Mouse (Mus musculus): ENCODE data around the gene Hsd17b13. TPM values are rescaled to one million over a fixed set of nuclear protein-coding genes. Genes with fewer than 3 reads are reported as not detected.
"Not testable (repeated sequence)": the region's sequence is repeated elsewhere in the genome, so short reads cannot be mapped to it uniquely, and the experiment has no call there.

The Hsd17b13 gene
- polyA plus RNA-seq, 1 experiment from 2014 or later = 35.5 TPM

DNA sequence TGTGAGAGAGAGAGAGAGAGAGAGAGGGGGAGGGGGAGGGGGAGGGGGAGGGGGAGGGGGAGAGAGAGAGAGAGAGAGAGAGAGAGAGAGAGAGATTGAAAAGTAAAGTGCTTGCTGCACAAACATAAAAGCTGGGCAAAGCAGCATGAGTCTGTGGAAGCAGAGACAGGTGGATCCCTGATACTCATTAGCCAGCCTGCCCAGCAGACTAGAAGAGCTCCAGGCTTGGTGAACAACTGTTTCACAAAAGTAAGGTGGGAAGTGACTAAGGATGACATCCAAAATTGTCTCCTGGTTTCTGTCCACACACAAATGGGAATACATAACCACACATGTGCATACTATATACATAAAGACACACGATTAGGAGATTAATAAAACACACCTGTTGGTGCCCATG is 37.4 kb downstream of the Hsd17b13 start:
- WGBS (ENCODE audit: insufficient replicate concordance) = 49% methylated on average over 1 of the region's 1 CpGs
- Histone ChIP-seq H3K9me3 (replicated peaks) (no peaks in the 10 kb centered on the region), H3K27ac (replicated peaks) (no peak overlapping the region), H3K27me3 (no peaks in the 10 kb centered on the region), H3K4me2 (no peak overlapping the region), H3K36me3 (replicated peaks) (no peaks in the 10 kb centered on the region), H3K4me1 (replicated peaks) (no peaks in the 10 kb centered on the region), H3K4me3 (replicated peaks) (no peak overlapping the region), H3K9ac (no peak overlapping the region)
- ATAC-seq (ENCODE audit: insufficient read depth) = no peak

DNA sequence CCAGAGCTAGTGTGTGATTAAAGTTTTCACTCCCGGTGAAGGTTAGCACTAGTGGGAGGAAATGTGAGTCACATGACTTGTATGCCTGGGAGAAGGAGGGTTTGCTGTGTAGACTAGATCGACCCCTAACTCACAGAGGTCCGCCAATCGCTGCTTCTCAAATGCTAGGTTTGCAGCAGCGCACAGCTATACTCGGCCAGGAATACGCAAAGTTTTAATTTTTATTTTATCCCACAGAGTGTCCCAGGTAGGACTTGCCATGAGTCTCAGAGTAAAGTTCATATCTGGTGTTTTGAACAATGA is 37.9 kb downstream of the Hsd17b13 start:
- no peak for ATAC-seq (ENCODE audit: insufficient read depth)
- 62% methylated on average over 7 of the region's 7 CpGs for WGBS (ENCODE audit: insufficient replicate concordance)
- Histone ChIP-seq H3K9ac (no peak overlapping the region), H3K4me3 (replicated peaks) (no peak overlapping the region), H3K4me1 (replicated peaks) (no peaks in the 10 kb centered on the region), H3K27ac (replicated peaks) (no peak overlapping the region), H3K4me2 (no peak overlapping the region), H3K27me3 (no peaks in the 10 kb centered on the region), H3K9me3 (replicated peaks) (no peaks in the 10 kb centered on the region), H3K36me3 (replicated peaks) (no peaks in the 10 kb centered on the region)

DNA sequence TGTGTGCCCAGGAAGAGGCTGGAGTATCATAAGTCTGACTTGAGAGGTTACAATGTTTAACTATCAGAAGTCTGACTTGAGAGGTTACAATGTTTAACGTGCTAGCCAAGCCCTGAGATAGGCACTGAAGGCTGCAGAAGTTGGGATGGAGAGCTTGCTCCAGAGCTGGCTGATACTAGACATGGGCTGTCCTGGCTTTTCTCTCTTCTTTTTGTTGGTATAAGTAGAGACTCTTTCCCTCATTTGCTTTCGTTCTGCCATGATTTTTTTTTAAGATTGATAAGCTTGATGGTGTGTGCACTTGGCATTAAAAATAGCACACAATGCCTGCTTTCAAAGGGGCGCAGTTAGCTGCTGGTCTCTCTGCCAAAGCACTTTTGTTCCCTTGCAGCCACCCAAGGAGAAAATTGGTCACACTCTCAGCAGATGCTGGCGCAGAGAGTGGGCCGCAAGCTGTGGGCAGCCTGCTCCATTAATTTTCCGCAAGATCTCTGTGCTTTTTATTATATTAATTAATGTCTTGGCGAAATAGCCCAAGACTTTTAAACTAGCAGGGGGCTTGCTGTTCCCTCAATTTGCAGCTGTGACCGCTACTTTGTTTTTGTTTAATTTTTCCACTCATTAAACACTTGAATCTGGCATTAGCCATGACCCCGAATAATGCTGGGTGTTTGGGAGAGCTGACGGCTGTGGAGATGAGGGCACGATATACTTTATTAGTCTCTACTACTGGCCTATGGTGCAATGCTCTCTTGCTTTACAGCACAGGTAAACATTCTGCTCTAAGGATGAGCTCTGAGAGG is 38.5 kb downstream of the Hsd17b13 start:
- no peak for ATAC-seq (ENCODE audit: insufficient read depth)
- Histone ChIP-seq H3K27ac (replicated peaks) (no peak overlapping the region), H3K36me3 (replicated peaks) (no peaks in the 10 kb centered on the region)

DNA sequence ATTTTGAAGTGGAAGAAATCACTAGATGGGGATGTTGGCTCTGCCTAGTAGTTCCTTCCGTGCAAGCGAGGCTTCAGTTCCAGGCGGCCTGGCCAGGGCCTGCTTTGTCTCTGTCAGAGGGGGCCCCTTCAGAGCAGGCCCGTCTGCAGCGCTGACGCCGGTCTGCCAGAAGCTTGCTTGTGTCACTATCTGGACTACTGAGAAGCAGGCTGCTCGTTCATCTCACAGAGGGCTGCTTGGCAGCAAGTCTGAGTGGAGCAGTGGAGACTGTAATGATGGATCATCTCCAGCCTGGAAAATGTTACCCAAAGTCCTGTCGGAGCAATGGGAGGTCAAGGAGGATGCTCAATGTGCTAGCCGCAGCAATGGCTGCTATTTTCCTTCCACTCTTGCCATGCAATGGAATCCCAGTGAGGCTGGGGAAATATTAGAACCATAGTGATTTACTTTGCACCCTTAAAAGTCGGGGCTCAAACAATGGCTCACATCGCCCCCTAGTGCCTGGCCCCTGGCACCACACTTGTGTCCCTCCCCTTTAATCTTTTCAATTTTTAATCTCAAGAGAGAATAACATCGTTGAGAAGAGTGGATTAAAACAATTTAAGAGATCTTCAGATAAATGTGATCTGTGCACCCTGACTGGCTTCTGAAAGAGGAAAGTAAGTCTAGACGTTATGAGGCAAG is 40.2 kb downstream of the Hsd17b13 start:
- Histone ChIP-seq H3K27ac (replicated peaks) (no peak overlapping the region), H3K4me1 (replicated peaks) (no peaks in the 10 kb centered on the region), H3K4me2 (no peak overlapping the region), H3K36me3 (replicated peaks) (no peaks in the 10 kb centered on the region), H3K4me3 (replicated peaks) (no peak overlapping the region), H3K9me3 (replicated peaks) (no peaks in the 10 kb centered on the region), H3K27me3 (no peaks in the 10 kb centered on the region), H3K9ac (no peak overlapping the region)
- no peak for ATAC-seq (ENCODE audit: insufficient read depth)
- WGBS (ENCODE audit: insufficient replicate concordance) = 59% methylated on average over 14 of the region's 14 CpGs

More for the DNA sequence above, 38.5 kb downstream of the Hsd17b13 start:
- no peaks in the 10 kb centered on the region for H3K27me3 ChIP-seq
- H3K9ac ChIP-seq = no peak overlapping the region
- H3K4me1 ChIP-seq (replicated peaks) = no peaks in the 10 kb centered on the region
- H3K9me3 ChIP-seq (replicated peaks) = no peaks in the 10 kb centered on the region
- no peak overlapping the region for H3K4me3 ChIP-seq (replicated peaks)
- WGBS (ENCODE audit: insufficient replicate concordance) = 69% methylated on average over 11 of the region's 11 CpGs
- no peak overlapping the region for H3K4me2 ChIP-seq

DNA sequence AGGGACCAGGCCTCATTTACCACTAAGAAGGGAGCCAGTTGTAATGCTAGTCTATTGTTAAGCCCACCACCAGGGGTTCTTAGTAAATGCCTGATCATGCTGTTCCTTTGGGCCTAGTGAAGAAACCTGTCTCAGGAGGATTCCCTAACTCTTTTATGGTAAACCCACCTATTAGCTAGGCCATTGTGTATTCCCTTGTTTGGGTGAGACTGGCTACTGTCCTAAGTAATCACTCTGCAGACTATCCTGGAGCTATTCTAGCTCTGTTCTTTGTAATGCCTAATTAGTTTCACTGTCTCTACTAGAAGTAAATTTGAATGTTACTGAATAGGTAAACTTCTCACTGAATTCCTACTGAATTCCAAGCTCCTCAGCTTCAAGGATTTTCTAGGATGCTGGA is 45.3 kb downstream of the Hsd17b13 start:
- H3K36me3 ChIP-seq (replicated peaks); H3K4me2 ChIP-seq; H3K27ac ChIP-seq (replicated peaks); H3K9me3 ChIP-seq (replicated peaks); H3K4me3 ChIP-seq (replicated peaks); H3K27me3 ChIP-seq; H3K4me1 ChIP-seq (replicated peaks); H3K9ac ChIP-seq; ATAC-seq (ENCODE audit: insufficient read depth): not testable (repeated sequence)

DNA sequence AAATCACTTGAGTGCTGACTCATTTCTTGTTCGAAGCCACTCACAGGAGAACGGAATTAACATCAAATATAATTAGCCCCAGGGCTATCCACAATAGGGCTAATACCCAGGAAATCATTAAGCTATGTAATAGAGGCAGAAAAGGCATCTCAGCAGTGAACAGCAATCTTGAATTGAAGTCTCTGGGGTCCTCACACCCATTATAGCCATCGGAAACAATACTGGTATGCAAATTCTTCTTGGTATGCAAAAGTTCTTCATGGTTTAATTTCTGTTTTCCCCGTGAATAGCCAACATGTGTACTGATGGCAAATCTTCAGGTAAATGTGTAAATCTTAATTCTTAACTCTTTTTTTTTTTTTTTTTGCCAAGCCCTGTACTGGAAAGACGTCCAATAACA is 46.7 kb downstream of the Hsd17b13 start:
- H3K4me2 ChIP-seq = no peak overlapping the region
- H3K27me3 ChIP-seq = no peaks in the 10 kb centered on the region
- H3K9ac ChIP-seq = no peak overlapping the region
- ATAC-seq (ENCODE audit: insufficient read depth) = no peak
- no peak overlapping the region for H3K27ac ChIP-seq (replicated peaks)
- H3K4me3 ChIP-seq (replicated peaks) = no peak overlapping the region
- no peaks in the 10 kb centered on the region for H3K9me3 ChIP-seq (replicated peaks)
- H3K4me1 ChIP-seq (replicated peaks) = peaks cover 4% of the 10 kb centered on the region
- no peaks in the 10 kb centered on the region for H3K36me3 ChIP-seq (replicated peaks)
- 48% methylated on average over 5 of the region's 5 CpGs for WGBS (ENCODE audit: insufficient replicate concordance)

DNA sequence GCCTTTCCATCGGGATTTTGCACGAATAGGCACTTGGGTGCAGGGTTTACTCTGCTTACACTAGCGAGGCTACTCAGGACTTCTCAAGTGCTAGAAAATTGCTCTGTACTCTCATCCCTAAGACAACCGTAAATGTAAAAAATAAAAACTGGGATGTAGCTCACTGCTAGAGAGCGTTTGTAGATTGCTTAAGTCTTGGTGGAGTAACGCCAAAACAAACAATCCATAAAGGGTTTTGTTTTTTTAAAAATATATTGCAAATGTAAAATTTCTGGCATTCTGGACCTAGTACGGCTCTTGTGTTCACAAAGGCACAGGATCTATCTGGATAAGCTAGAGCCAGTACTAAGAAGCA is 49.0 kb downstream of the Hsd17b13 start:
- no peak overlapping the region for H3K4me3 ChIP-seq (replicated peaks)
- WGBS (ENCODE audit: insufficient replicate concordance) = 65% methylated on average over 7 of the region's 7 CpGs
- H3K27me3 ChIP-seq = no peaks in the 10 kb centered on the region
- no peak overlapping the region for H3K9ac ChIP-seq
- H3K27ac ChIP-seq (replicated peaks) = no peak overlapping the region
- H3K4me2 ChIP-seq = peak overlapping the region; percentile 61
- H3K9me3 ChIP-seq (replicated peaks) = no peaks in the 10 kb centered on the region
- peaks cover 4% of the 10 kb centered on the region for H3K4me1 ChIP-seq (replicated peaks)
- no peak for ATAC-seq (ENCODE audit: insufficient read depth)
- no peaks in the 10 kb centered on the region for H3K36me3 ChIP-seq (replicated peaks)

DNA sequence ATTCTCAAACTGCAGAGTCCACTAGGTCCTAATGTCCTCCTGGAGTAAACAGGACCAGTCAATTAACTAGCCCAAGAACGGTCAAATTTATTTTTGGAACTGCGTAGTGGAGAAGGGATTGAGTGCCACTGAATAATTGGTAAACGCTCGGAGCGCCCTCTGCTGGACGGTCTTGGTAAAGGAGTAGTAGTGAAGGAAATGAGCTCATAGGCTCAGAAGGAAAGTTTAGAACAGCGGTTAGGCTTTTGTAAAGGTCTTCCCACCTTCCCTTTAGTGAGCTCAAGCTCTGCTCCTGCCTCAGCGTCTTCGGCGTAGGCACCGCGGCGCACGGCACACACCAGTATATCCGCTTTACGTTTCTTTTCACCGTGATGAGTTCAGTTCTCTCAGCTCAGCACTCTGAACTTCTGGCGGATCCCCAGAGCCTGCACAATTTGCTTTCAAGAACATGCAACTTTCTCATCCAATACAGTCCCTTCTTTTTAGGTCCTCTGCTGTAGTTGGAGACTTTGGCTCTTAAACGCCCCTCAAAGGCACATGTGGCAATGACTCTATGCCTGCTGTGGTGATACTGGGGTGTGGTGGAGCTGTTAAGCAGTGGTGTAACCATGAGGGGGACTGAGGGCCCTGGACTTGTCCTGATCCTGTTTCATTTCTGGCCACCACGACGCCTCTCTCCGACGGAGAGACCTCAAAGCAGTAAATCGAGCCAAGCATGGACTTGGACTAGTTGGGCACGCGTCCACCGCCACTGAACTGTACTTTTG is 49.6 kb downstream of the Hsd17b13 start:
- Histone ChIP-seq H3K27ac (replicated peaks) (no peak overlapping the region), H3K27me3 (no peaks in the 10 kb centered on the region), H3K4me3 (replicated peaks) (peak overlapping the region; percentile 14; the same call in 1 of the 2 replicates), H3K9me3 (replicated peaks) (no peaks in the 10 kb centered on the region), H3K9ac (no peak overlapping the region), H3K36me3 (replicated peaks) (no peaks in the 10 kb centered on the region), H3K4me1 (replicated peaks) (peaks cover 4% of the 10 kb centered on the region), H3K4me2 (peak overlapping the region; percentile 61)
- peak; percentile 28; the same call in 1 of the 2 replicates for ATAC-seq (ENCODE audit: insufficient read depth)
- 22% methylated on average over 27 of the region's 27 CpGs for WGBS (ENCODE audit: insufficient replicate concordance)

DNA sequence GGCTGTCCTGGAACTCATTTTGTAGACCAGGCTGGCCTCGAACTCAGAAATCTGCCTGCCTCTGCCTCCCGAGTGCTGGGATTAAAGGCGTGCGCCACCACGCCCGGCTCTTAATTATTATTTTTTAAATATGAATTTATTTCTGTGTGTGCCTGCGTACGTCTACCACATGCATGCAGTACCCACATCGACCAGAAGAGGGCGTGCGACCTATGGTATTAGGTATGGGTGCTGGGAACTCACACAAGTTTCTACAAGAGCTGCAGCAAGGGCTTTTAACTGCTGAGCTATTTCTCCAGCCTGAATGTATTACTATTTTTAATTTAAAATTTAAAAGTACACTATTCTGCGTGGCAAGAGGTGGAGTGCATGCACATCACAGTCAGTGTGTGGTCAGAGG is 50.8 kb downstream of the Hsd17b13 start:
- Histone ChIP-seq H3K9ac (no peak overlapping the region), H3K4me1 (replicated peaks) (peaks cover 4% of the 10 kb centered on the region), H3K4me3 (replicated peaks) (no peak overlapping the region), H3K27ac (replicated peaks) (no peak overlapping the region), H3K9me3 (replicated peaks) (no peaks in the 10 kb centered on the region), H3K4me2 (no peak overlapping the region), H3K36me3 (replicated peaks) (no peaks in the 10 kb centered on the region), H3K27me3 (no peaks in the 10 kb centered on the region)
- WGBS (ENCODE audit: insufficient replicate concordance) = 52% methylated on average over 12 of the region's 12 CpGs
- ATAC-seq (ENCODE audit: insufficient read depth) = no peak

DNA sequence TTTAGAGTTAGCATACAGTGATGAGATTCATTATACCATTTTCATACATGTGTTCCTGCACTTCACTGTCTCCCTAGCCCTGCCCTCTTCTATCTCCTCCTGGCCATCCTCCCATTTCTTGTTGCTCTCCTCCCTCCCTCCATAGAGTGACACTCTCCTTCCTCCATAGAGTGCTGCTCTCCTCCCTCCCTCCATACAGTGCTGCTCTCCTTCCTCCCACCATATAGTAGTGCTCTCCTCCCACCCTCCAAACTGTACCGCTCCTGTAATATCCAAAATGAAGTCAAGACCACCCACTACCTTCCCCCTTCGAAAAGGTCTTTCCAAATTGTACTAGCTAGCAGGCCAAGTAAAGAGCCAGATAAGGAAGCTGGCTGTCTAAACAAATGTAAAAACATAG is 53.5 kb downstream of the Hsd17b13 start:
- Histone ChIP-seq H3K9ac (no peak overlapping the region), H3K27me3 (no peaks in the 10 kb centered on the region), H3K36me3 (replicated peaks) (no peaks in the 10 kb centered on the region), H3K4me2 (no peak overlapping the region), H3K9me3 (replicated peaks) (no peaks in the 10 kb centered on the region), H3K4me3 (replicated peaks) (no peak overlapping the region), H3K4me1 (replicated peaks) (peaks cover 4% of the 10 kb centered on the region), H3K27ac (replicated peaks) (no peak overlapping the region)
- 67% methylated on average over 2 of the region's 2 CpGs for WGBS (ENCODE audit: insufficient replicate concordance)
- no peak for ATAC-seq (ENCODE audit: insufficient read depth)

DNA sequence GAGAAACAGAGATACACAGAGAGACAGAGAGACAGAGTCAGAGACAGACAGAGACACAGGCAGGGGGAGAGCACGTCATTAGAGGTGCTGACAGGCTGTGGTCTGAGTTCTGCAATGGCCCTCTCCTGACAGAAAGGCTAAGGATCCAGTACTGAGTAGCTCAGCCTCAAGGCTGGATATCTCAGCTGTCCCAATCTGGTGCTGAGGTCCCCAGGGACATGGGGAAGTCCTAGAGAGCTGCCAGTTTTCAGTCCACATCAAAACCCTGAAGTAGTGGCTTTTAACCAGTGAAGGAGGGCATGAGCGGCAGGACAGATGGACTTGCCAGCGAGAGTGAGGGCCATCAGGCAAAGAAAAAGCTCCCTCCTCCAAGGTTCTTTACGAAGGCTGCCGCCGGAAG is 54.1 kb downstream of the Hsd17b13 start:
- Histone ChIP-seq H3K4me3 (replicated peaks) (no peak overlapping the region), H3K4me2 (no peak overlapping the region), H3K27ac (replicated peaks) (no peak overlapping the region), H3K9ac (no peak overlapping the region), H3K27me3 (no peaks in the 10 kb centered on the region), H3K4me1 (replicated peaks) (peaks cover 4% of the 10 kb centered on the region), H3K9me3 (replicated peaks) (no peaks in the 10 kb centered on the region), H3K36me3 (replicated peaks) (no peaks in the 10 kb centered on the region)
- no peak for ATAC-seq (ENCODE audit: insufficient read depth)
- 62% methylated on average over 6 of the region's 6 CpGs for WGBS (ENCODE audit: insufficient replicate concordance)
